Mouse (Mus musculus): ENCODE measurements at regions not wholly inside any gene's neighbourhood (a gene's known extent, or its start where the extent isn't known, plus 50 kb on each side); places are given as distances from the start of the nearest gene placed in this dataset.

- Histone ChIP-seq H3K36me3 (no peaks in the 10 kb centered on the region), H3K4me1 (replicated peaks) (no peaks in the 10 kb centered on the region), H3K9ac (no peak overlapping the region), H3K27me3 (no peaks in the 10 kb centered on the region), H3K4me3 (no peak overlapping the region), H3K27ac (no peak overlapping the region), H3K4me2 (no peak overlapping the region), H3K9me3 (no peaks in the 10 kb centered on the region)
- WGBS: 80% methylated on average over 2 of the region's 2 CpGs
- no peak for ATAC-seq (ENCODE audit: low FRiP score)
Measured at GRCm38 (mm10) chr1:25921184-25921583, 91.7 kb upstream of the Adgrb3 start.

GRCm38 (mm10) chr1:25894169-25894568 is 64.7 kb upstream of the Adgrb3 start:
- WGBS: 78% methylated on average over 2 of the region's 2 CpGs
- ATAC-seq (ENCODE audit: low FRiP score): no peak
- Histone ChIP-seq H3K36me3 (no peaks in the 10 kb centered on the region), H3K27ac (no peak overlapping the region), H3K9me3 (no peaks in the 10 kb centered on the region), H3K9ac (no peak overlapping the region), H3K4me1 (replicated peaks) (no peaks in the 10 kb centered on the region), H3K27me3 (no peaks in the 10 kb centered on the region), H3K4me2 (no peak overlapping the region), H3K4me3 (no peak overlapping the region)

GRCm38 (mm10) chr1:25892970-25893369 is 63.5 kb upstream of the Adgrb3 start:
- H3K4me2 ChIP-seq: no peak overlapping the region
- no peaks in the 10 kb centered on the region for H3K36me3 ChIP-seq
- no peak overlapping the region for H3K9ac ChIP-seq
- H3K9me3 ChIP-seq: no peaks in the 10 kb centered on the region
- no peaks in the 10 kb centered on the region for H3K27me3 ChIP-seq
- WGBS: 48% methylated on average over 4 of the region's 4 CpGs
- H3K4me3 ChIP-seq: no peak overlapping the region
- H3K27ac ChIP-seq: no peak overlapping the region
- ATAC-seq (ENCODE audit: low FRiP score): peak; percentile 74; the same call in 1 of the 2 replicates
- H3K4me1 ChIP-seq (replicated peaks): no peaks in the 10 kb centered on the region

- H3K27me3 ChIP-seq: no peaks in the 10 kb centered on the region
- no peak overlapping the region for H3K27ac ChIP-seq
- no peaks in the 10 kb centered on the region for H3K9me3 ChIP-seq
- no peak overlapping the region for H3K4me3 ChIP-seq
- WGBS: 18% methylated on average over 5 of the region's 5 CpGs
- H3K4me2 ChIP-seq: no peak overlapping the region
- no peaks in the 10 kb centered on the region for H3K36me3 ChIP-seq
- peak; percentile 87 for ATAC-seq (ENCODE audit: low FRiP score)
- H3K9ac ChIP-seq: no peak overlapping the region
- H3K4me1 ChIP-seq (replicated peaks): no peaks in the 10 kb centered on the region
Measured at GRCm38 (mm10) chr1:25892026-25892739, 62.7 kb upstream of the Adgrb3 start.

- WGBS: 91% methylated on average over 1 of the region's 1 CpGs
- H3K9me3 ChIP-seq: no peaks in the 10 kb centered on the region
- H3K4me3 ChIP-seq: no peak overlapping the region
- no peaks in the 10 kb centered on the region for H3K27me3 ChIP-seq
- H3K9ac ChIP-seq: no peak overlapping the region
- no peak overlapping the region for H3K4me2 ChIP-seq
- H3K4me1 ChIP-seq (replicated peaks): no peaks in the 10 kb centered on the region
- H3K36me3 ChIP-seq: no peaks in the 10 kb centered on the region
- H3K27ac ChIP-seq: no peak overlapping the region
- no peak for ATAC-seq (ENCODE audit: low FRiP score)
Measured at GRCm38 (mm10) chr1:25888004-25888403, 58.5 kb upstream of the Adgrb3 start.

GRCm38 (mm10) chr1:25885049-25885448 is 55.5 kb upstream of the Adgrb3 start:
- H3K9me3 ChIP-seq: no peaks in the 10 kb centered on the region; the same call in 1 of the 2 replicates
- no peak overlapping the region for H3K27ac ChIP-seq
- H3K9ac ChIP-seq: no peak overlapping the region
- H3K4me3 ChIP-seq: no peak overlapping the region
- no peak for ATAC-seq (ENCODE audit: low FRiP score)
- WGBS: 69% methylated on average over 4 of the region's 4 CpGs
- H3K4me2 ChIP-seq: no peak overlapping the region
- H3K27me3 ChIP-seq: no peaks in the 10 kb centered on the region
- H3K4me1 ChIP-seq (replicated peaks): no peaks in the 10 kb centered on the region
- H3K36me3 ChIP-seq: no peaks in the 10 kb centered on the region

Data from hindbrain, embryonic 13.5 days (tissue).